Mouse (Mus musculus) hindbrain, embryonic 12.5 days (tissue): ENCODE measurements around the gene Mpl. TPM values are rescaled to one million over a fixed set of nuclear protein-coding genes. Genes with fewer than 3 reads are reported as not detected.

Source experiments
- ATAC-seq: fragments of 200-750 bp; cut with Nextera tagmentation; 2 replicates; pipeline ENCODE4 v1.8.0; 2017; ENCODE audit warnings: moderate TSS enrichment; ENCODE audit not compliant: low FRiP score
- H3K27ac ChIP-seq: fragments of 300-500 bp; sonication (generic); 2 replicates; pipeline ENCODE4 v1.5.1; 2016; ENCODE audit warnings: mild to moderate bottlenecking
- H3K27me3 ChIP-seq: fragments of 300-500 bp; sonication (generic); 2 replicates; pipeline ENCODE4 v1.6.1; 2016; ENCODE audit warnings: mild to moderate bottlenecking
- H3K36me3 ChIP-seq: fragments of 300-500 bp; sonication (generic); 2 replicates; pipeline ENCODE4 v1.6.1; 2016; ENCODE audit warnings: mild to moderate bottlenecking
- H3K4me1 ChIP-seq: fragments of 300-500 bp; sonication (generic); 2 replicates; pipeline ENCODE4 v1.6.1; 2016
- H3K4me2 ChIP-seq: fragments of 300-500 bp; sonication (generic); replicated peaks from 2 replicates; pipeline ENCODE4 v1.6.1; 2016; ENCODE audit warnings: mild to moderate bottlenecking
- H3K4me3 ChIP-seq: fragments of 300-500 bp; sonication (generic); 2 replicates; pipeline ENCODE4 v1.5.1; 2016; ENCODE audit warnings: mild to moderate bottlenecking
- H3K9ac ChIP-seq: fragments of 300-500 bp; sonication (generic); 2 replicates; pipeline ENCODE4 v1.6.1; 2016; ENCODE audit warnings: mild to moderate bottlenecking, moderate library complexity
- H3K9me3 ChIP-seq: fragments of 300-500 bp; sonication (generic); replicated peaks from 2 replicates; pipeline ENCODE4 v1.6.1; 2016; ENCODE audit warnings: mild to moderate bottlenecking
- WGBS: fragments of 180-500 bp; shearing (Covaris S2); methylation state at CpG from one replicate; pipeline ENCODE4 v1.1.7; 2016; 5-methylcytosine and 5-hydroxymethylcytosine counted together
- polyA plus RNA-seq: library from polyadenylated mRNA; unstranded; fragments of >200 nt; fragmentation: Nextera tagmentation; extraction: Ambion mirVana; gene quantifications from 2 replicates; pipeline ENCODE4 v1.2.1, GENCODE M21; 2016

Mpl gene
- 0.53 and 0.56 TPM in 2 replicates for polyA plus RNA-seq

GRCm38 (mm10) chr4:118457345-118457975 lies at the start of gene Mpl:
Gene Mpl (minus strand): TSS chr4:118457513.
- Histone ChIP-seq H3K4me2 (no peak within 1 kb of the TSS), H3K27me3 (no peaks in the 10 kb centered on the region), H3K36me3 (no peaks in the 10 kb centered on the region), H3K9me3 (no peaks in the 10 kb centered on the region), H3K27ac (no peak within 1 kb of the TSS), H3K4me1 (no peaks in the 10 kb centered on the region), H3K4me3 (no peak within 1 kb of the TSS), H3K9ac (no peak within 1 kb of the TSS)
- WGBS = 76% methylated on average over 9 of the region's 9 CpGs
- ATAC-seq = no peak; the same call in 1 of the 2 replicates

GRCm38 (mm10) chr4:118505551-118505950 lies 48.2 kb upstream of the Mpl start:
- 0 out of 2 replicates have a peak, but pooled peaks cover 3% of the 10 kb centered on the region for H3K4me1 ChIP-seq

DNA sequence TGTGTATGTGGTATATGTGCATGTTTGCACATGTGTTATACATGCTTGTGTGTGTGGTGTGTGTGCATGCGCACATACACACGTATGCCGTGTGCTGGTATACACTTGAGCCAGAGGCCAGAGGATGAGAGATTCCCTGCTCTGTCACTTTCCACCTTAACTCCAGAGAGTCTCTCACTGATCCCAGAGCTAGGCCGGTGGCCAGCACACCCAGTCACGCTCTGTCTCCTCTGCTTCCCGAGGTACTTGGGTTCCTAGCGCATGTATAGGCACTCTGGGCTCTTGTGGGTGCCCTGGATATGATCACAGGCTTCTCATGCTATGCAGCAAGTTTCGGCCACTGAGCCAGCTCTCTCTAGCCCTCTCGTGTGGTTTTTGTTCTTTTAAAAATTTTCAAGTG lies 43.5 kb upstream of the Mpl start:
- no peak for ATAC-seq
- H3K9me3 ChIP-seq = no peaks in the 10 kb centered on the region
- no peak overlapping the region for H3K27ac ChIP-seq
- no peak overlapping the region for H3K9ac ChIP-seq
- H3K4me3 ChIP-seq = no peak overlapping the region
- H3K4me2 ChIP-seq = no peak overlapping the region
- H3K36me3 ChIP-seq = no peaks in the 10 kb centered on the region
- no peaks in the 10 kb centered on the region for H3K27me3 ChIP-seq
- H3K4me1 ChIP-seq = no peaks in the 10 kb centered on the region
- 76% methylated on average over 9 of the region's 9 CpGs for WGBS

More at GRCm38 (mm10) chr4:118505551-118505950, 48.2 kb upstream of the Mpl start:
- no peak overlapping the region for H3K4me3 ChIP-seq
- no peaks in the 10 kb centered on the region for H3K27me3 ChIP-seq
- 67% methylated on average over 3 of the region's 3 CpGs for WGBS
- no peak for ATAC-seq
- H3K27ac ChIP-seq = no peak overlapping the region
- H3K36me3 ChIP-seq = no peaks in the 10 kb centered on the region
- H3K4me2 ChIP-seq = no peak overlapping the region
- no peaks in the 10 kb centered on the region for H3K9me3 ChIP-seq
- no peak overlapping the region for H3K9ac ChIP-seq

DNA sequence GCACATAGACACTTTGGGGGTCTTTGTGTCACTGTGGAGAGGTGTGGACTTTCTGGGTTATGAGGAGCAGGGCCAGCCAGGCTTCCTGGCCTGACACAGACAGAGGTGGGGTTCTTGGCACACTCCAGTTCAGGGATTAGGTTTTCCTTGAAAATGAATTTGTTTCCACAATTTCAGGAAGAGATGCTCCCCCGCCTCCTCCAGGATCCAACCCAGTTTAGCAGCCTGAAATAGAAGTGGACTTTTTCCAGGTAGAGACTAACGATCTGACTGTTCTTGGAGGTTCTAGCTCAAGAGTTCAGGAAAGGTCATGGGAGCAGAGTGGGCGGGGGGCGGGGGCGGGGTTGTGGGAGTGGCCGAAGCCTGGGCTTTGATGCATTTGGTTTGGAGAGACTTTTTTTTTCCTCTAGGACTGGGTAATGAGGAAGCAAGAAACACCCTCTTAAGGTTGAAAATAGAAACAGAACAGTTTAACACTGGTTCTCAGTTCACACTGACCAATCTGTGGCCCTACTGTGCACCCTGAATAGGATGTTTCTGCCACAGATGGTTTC lies 42.9 kb upstream of the Mpl start:
- 47% methylated on average over 6 of the region's 6 CpGs for WGBS
- no peaks in the 10 kb centered on the region for H3K4me1 ChIP-seq
- ATAC-seq = no peak

DNA sequence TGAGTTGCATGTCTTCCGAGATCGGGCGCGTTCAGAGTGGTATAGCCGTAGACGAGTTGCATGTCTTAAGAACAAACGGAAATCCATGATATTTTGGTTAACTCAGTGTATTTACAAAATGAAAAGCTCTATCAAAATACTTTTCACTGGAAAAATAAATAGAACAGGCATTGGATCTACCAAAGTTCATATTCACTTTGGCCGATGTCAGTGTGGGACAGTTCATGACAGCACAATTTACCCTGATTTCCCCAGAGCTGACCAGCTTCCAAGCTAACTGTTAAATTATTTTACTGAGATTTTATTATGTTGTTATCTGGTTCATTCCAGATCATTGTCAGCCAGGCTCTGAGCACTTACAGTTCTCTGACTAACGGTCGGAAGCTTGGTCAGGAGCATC lies 33.1 kb upstream of the Mpl start:
- no peak for ATAC-seq
- Histone ChIP-seq H3K4me3 (no peak overlapping the region), H3K27me3 (no peaks in the 10 kb centered on the region), H3K9me3 (no peaks in the 10 kb centered on the region), H3K9ac (no peak overlapping the region), H3K4me2 (no peak overlapping the region), H3K36me3 (no peaks in the 10 kb centered on the region), H3K27ac (no peak overlapping the region), H3K4me1 (no peaks in the 10 kb centered on the region)
- 90% methylated on average over 10 of the region's 10 CpGs for WGBS

More for the DNA sequence above, 42.9 kb upstream of the Mpl start:
- Histone ChIP-seq H3K27me3 (no peaks in the 10 kb centered on the region), H3K9me3 (no peaks in the 10 kb centered on the region), H3K9ac (no peak overlapping the region), H3K4me3 (no peak overlapping the region), H3K36me3 (no peaks in the 10 kb centered on the region), H3K27ac (no peak overlapping the region), H3K4me2 (no peak overlapping the region)

DNA sequence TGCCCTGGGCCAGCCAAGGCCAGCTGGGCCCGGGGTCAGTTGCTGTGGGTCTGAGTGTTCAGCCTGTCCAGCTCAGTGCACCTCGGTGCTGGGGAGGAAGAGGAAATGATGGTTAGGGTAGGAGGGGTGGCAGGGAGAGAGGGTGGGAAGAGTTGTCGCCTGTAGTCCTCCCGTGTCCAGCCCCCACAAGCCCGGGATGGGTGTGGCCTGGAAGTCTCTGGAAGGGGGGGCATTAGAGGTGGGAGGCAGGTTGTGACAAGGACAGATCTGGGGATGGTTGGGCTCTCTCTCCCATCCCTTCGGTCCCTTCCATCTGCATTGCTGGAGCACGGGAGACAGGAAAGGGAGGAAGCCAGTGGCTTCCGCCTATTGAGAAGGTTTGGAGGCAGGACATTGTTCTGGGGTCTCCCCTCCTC lies 32.4 kb upstream of the Mpl start, which contains the start of gene Tie1:
Tie1 (minus strand) TSS at position 345 of the 416 bp plus-strand sequence.
- no peaks in the 10 kb centered on the region for H3K9me3 ChIP-seq
- H3K27me3 ChIP-seq = no peaks in the 10 kb centered on the region
- ATAC-seq = no peak
- H3K36me3 ChIP-seq = no peaks in the 10 kb centered on the region
- H3K4me2 ChIP-seq = no peak within 1 kb of the TSS
- no peaks in the 10 kb centered on the region for H3K4me1 ChIP-seq
- no peak within 1 kb of the TSS for H3K27ac ChIP-seq
- H3K4me3 ChIP-seq = no peak within 1 kb of the TSS
- WGBS = 76% methylated on average over 8 of the region's 8 CpGs
- no peak within 1 kb of the TSS for H3K9ac ChIP-seq

- no peaks in the 10 kb centered on the region for H3K27me3 ChIP-seq
- H3K4me1 ChIP-seq = peaks cover 9% of the 10 kb centered on the region
- no peak overlapping the region for H3K9ac ChIP-seq
- ATAC-seq = no peak
- H3K36me3 ChIP-seq = no peaks in the 10 kb centered on the region
- H3K27ac ChIP-seq = no peak overlapping the region; the same call in 1 of the 2 replicates
- H3K4me2 ChIP-seq = no peak overlapping the region
- H3K9me3 ChIP-seq = no peaks in the 10 kb centered on the region; the same call in 1 of the 2 replicates
- H3K4me3 ChIP-seq = no peak overlapping the region
- 37% methylated on average over 15 of the region's 15 CpGs for WGBS
These were observed 19.6 kb upstream of the Mpl start for GRCm38 (mm10) chr4:118476773-118477530.

GRCm38 (mm10) chr4:118472687-118473086 lies 15.4 kb upstream of the Mpl start:
- 92% methylated on average over 11 of the region's 11 CpGs for WGBS

DNA sequence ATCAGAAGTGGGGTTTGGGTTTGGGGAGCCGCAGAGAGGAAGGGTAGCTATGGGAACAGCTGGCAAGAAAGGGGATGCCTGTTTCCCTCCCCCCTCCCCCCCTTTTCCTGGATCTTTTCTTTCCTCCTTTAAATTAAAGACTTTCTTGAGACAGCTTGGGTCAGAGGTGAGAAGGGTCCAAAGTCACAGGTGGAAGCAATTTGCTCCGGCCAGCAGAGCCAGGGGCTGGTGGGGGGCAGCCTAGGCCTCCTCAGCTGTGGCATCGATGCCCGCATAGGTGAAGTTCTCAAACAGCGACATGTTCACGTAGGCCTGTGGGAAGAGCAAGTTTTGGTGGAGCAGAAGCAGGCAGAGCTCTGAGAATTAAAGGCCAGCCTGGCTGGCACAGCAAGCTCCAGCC lies 14.0 kb upstream of the Mpl start:
- ATAC-seq = no peak

More at GRCm38 (mm10) chr4:118472687-118473086, 15.4 kb upstream of the Mpl start:
- Histone ChIP-seq H3K4me1 (peaks cover 9% of the 10 kb centered on the region), H3K27ac (no peak overlapping the region), H3K9ac (no peak overlapping the region), H3K27me3 (no peaks in the 10 kb centered on the region), H3K9me3 (no peaks in the 10 kb centered on the region; the same call in 1 of the 2 replicates), H3K4me2 (no peak overlapping the region), H3K36me3 (no peaks in the 10 kb centered on the region), H3K4me3 (no peak overlapping the region)
- no peak for ATAC-seq

GRCm38 (mm10) chr4:118465697-118466163 lies 8.4 kb upstream of the Mpl start:
- no peaks in the 10 kb centered on the region for H3K36me3 ChIP-seq
- 56% methylated on average over 10 of the region's 11 CpGs for WGBS
- H3K27ac ChIP-seq = no peak overlapping the region
- no peak overlapping the region for H3K9ac ChIP-seq
- no peak for ATAC-seq
- no peak overlapping the region for H3K4me2 ChIP-seq
- no peaks in the 10 kb centered on the region for H3K27me3 ChIP-seq
- H3K4me1 ChIP-seq = no peaks in the 10 kb centered on the region
- no peak overlapping the region for H3K4me3 ChIP-seq
- H3K9me3 ChIP-seq = no peaks in the 10 kb centered on the region

More for the DNA sequence above, 14.0 kb upstream of the Mpl start:
- H3K9me3 ChIP-seq = no peaks in the 10 kb centered on the region; the same call in 1 of the 2 replicates
- H3K4me2 ChIP-seq = no peak overlapping the region
- 69% methylated on average over 6 of the region's 6 CpGs for WGBS
- no peaks in the 10 kb centered on the region for H3K27me3 ChIP-seq
- H3K4me3 ChIP-seq = no peak overlapping the region
- no peaks in the 10 kb centered on the region for H3K36me3 ChIP-seq
- no peak overlapping the region for H3K27ac ChIP-seq
- H3K4me1 ChIP-seq = no peaks in the 10 kb centered on the region
- H3K9ac ChIP-seq = no peak overlapping the region

DNA sequence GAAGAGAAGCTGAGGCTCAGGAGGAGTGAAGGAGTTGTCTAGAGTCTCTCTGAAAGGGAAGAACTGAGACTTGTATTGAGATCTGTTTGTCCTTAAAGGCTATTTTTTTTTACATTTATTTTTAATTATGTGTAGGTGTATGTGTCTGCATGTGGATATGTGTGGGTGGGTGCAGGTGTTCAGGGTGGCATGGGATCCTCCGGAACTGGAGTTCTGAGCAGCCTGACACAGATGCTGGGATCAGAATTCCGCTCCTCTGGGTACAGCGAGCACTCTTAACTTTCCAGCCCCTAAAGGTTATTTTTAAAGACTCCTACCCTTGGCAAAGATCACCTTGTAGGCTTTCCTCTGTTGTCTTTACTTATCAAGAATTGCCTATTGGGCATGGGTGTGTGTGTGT lies 7.6 kb upstream of the Mpl start:
- Histone ChIP-seq H3K4me3 (no peak overlapping the region), H3K4me1 (no peaks in the 10 kb centered on the region), H3K9me3 (no peaks in the 10 kb centered on the region), H3K27me3 (no peaks in the 10 kb centered on the region), H3K36me3 (no peaks in the 10 kb centered on the region), H3K9ac (no peak overlapping the region), H3K27ac (no peak overlapping the region), H3K4me2 (no peak overlapping the region)
- WGBS = 88% methylated on average over 3 of the region's 3 CpGs
- ATAC-seq = no peak

DNA sequence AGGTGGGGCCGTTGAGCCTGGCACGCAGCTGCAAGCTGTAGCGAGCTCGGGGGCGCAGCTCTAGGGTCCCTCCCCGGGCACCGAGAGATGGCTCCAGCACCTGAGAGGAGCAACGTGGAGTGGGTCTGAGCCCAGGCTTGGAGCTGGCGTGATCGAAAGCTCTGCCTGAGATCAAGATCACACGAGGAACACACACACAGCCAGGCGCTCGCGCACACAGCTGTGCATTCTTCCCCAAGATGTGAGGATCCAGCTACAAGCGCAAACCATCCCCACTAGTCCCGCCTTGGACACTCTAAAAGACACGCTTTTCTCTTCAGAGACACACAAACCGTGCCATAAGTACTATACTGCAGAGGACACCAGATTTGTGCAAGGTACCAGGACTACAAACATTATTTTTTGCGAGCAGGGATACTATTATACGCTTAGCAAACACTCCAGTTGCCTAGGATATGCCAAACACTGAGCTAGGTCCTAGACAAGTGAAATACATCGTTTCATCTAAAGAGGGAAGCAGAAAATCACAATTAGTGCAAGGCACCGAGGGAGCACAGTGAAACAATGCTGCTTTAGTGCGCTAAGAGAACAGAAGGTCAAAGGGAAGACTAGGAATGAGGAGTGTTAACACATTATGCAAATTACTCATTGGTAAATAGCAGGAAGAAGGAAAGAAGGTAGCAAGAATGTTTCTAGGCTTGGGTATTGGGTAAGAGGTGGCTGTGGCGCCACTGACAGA lies 10.7 kb downstream of the Mpl start:
- WGBS = 19% methylated on average over 24 of the region's 24 CpGs
- no peaks in the 10 kb centered on the region for H3K36me3 ChIP-seq
- H3K27ac ChIP-seq = no peak overlapping the region
- peak overlapping the region; percentile 53; the same call in 1 of the 2 replicates for H3K9ac ChIP-seq
- ATAC-seq = peak; percentile 70
- peaks cover 17% of the 10 kb centered on the region for H3K4me1 ChIP-seq
- peak overlapping the region; percentile 37 for H3K4me3 ChIP-seq
- H3K9me3 ChIP-seq = no peaks in the 10 kb centered on the region
- H3K4me2 ChIP-seq = peak overlapping the region; percentile 82
- peaks cover 6% of the 10 kb centered on the region for H3K27me3 ChIP-seq
